Mouse (Mus musculus) ES-CJ7 (cell line): ENCODE data around the gene 5730507C01Rik.
"Not testable (repeated sequence)": the region's sequence is repeated elsewhere in the genome, so short reads cannot be mapped to it uniquely, and the experiment has no call there.

Experiments
- DNase-seq: peaks from one replicate; pipeline ENCODE4 v3.0.0; 2011; ENCODE audit warnings: low read depth, low spot score

Gene 5730507C01Rik

GRCm38 (mm10) chr12:18514171-18514570 lies at the start of gene 5730507C01Rik:
5730507C01Rik (plus strand) TSS chr12:18514510.
- no peak for DNase-seq

- DNase-seq = not testable (repeated sequence)
These were observed 306 bp downstream of the 5730507C01Rik start for GRCm38 (mm10) chr12:18514616-18515015.

DNA sequence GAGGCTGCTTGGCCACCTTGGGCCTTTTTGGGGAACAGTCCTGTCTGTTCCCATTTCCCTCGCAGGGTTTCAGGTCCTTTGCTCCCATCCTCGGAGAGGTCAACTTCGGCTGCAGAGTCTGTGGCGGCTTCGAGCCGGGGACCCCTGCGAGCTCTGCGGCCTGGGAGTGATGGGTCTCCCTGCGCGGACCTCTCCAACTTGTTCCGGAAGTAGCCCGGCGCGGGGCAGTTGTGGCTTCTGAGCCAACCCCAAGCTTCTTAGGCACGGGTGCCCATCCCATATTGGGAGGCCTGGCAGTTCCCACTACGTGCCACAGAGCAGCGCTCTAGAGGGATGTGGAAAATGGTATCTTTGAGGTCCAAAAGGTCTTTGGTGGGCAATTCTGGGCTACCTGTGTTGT lies 767 bp downstream of the 5730507C01Rik start:
- not testable (repeated sequence) for DNase-seq
